Mouse (Mus musculus) ES-Bruce4 (cell line): Measurements from ENCODE around the gene Coq4. TPM values are rescaled to one million over a fixed set of nuclear protein-coding genes. Genes with fewer than 3 reads are reported as not detected.

Experiments
- H3K27ac ChIP-seq: 2 replicates; pipeline ENCODE4 v1.5.1; 2012; ENCODE audit warnings: low read length, inconsistent platforms; ENCODE audit not compliant: insufficient read depth
- H3K27me3 ChIP-seq: 2 replicates; pipeline ENCODE4 v1.6.1; 2012; ENCODE audit warnings: mild to moderate bottlenecking, low read length, inconsistent platforms; ENCODE audit not compliant: control insufficient read depth, poor library complexity, insufficient read depth, severe bottlenecking
- H3K36me3 ChIP-seq: 2 replicates; pipeline ENCODE4 v1.6.1; 2012; ENCODE audit warnings: inconsistent platforms, mild to moderate bottlenecking, low read length, moderate library complexity; ENCODE audit not compliant: control insufficient read depth, poor library complexity, insufficient read depth, severe bottlenecking
- H3K4me1 ChIP-seq: one replicate; pipeline ENCODE4 v1.8.1; 2011; ENCODE audit warnings: low read length; ENCODE audit not compliant: control insufficient read depth, insufficient read depth
- H3K4me3 ChIP-seq: 2 replicates; pipeline ENCODE4 v1.5.1; 2011; ENCODE audit warnings: low read depth, mild to moderate bottlenecking, low read length
- H3K9ac ChIP-seq: 2 replicates; pipeline ENCODE4 v1.6.1; 2012; ENCODE audit warnings: low read depth, mild to moderate bottlenecking, inconsistent platforms; ENCODE audit not compliant: poor library complexity, severe bottlenecking
- H3K9me3 ChIP-seq: replicated peaks from 2 replicates; pipeline ENCODE4 v1.6.1; 2012; ENCODE audit warnings: mild to moderate bottlenecking, low read length, inconsistent platforms; ENCODE audit not compliant: control insufficient read depth, poor library complexity, insufficient read depth, severe bottlenecking
- CTCF ChIP-seq: IDR thresholded peaks from one replicate; pipeline ENCODE4 v1.8.1; 2011; ENCODE audit warnings: low read depth, low read length
- EP300 ChIP-seq: IDR thresholded peaks from 2 replicates; pipeline ENCODE4 v1.6.1; 2011; ENCODE audit warnings: low read depth, low read length; ENCODE audit not compliant: insufficient read depth
- POLR2A ChIP-seq: IDR thresholded peaks from one replicate; pipeline ENCODE4 v1.8.1; 2011; ENCODE audit warnings: low read length; ENCODE audit not compliant: insufficient read depth
- polyA plus RNA-seq: library from polyadenylated mRNA; stranded (reverse); fragments of >200 nt; gene quantifications from 2 replicates; pipeline ENCODE4 v1.2.4, GENCODE M21; 2011; ENCODE audit warnings: low read depth; ENCODE audit not compliant: missing spikeins, insufficient read depth, insufficient read length

Coq4 gene
- polyA plus RNA-seq, 1 experiment, result 8.5 TPM

DNA sequence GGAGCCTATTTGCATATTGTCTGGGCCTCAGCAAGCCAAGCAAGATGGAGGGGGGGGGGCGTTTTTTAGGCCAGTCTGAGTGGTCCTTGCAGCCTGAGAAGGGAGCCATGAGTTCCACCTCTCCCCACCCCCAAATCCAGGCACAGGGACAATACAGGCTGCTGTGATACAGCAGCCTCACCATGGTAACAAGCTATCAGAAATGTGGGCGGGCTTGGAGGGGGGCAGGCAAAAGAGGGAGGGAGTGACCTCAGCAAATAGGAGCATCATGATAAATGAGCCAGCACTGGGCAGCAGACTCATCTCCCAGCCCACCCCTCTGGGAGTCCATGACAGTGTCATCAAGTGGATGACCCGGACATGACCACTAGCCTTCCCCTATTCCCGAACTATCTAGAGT, 52.2 kb downstream of the Coq4 start:
- TF ChIP-seq CTCF (no peak), EP300 (no peak), POLR2A (no peak)
- Histone ChIP-seq H3K4me3 (no peak overlapping the region), H3K4me1 (peaks cover 7% of the 10 kb centered on the region), H3K27ac (no peak overlapping the region), H3K9ac (no peak overlapping the region), H3K9me3 (no peaks in the 10 kb centered on the region), H3K36me3 (no peaks in the 10 kb centered on the region; the same call in 1 of the 2 replicates), H3K27me3 (no peaks in the 10 kb centered on the region)

DNA sequence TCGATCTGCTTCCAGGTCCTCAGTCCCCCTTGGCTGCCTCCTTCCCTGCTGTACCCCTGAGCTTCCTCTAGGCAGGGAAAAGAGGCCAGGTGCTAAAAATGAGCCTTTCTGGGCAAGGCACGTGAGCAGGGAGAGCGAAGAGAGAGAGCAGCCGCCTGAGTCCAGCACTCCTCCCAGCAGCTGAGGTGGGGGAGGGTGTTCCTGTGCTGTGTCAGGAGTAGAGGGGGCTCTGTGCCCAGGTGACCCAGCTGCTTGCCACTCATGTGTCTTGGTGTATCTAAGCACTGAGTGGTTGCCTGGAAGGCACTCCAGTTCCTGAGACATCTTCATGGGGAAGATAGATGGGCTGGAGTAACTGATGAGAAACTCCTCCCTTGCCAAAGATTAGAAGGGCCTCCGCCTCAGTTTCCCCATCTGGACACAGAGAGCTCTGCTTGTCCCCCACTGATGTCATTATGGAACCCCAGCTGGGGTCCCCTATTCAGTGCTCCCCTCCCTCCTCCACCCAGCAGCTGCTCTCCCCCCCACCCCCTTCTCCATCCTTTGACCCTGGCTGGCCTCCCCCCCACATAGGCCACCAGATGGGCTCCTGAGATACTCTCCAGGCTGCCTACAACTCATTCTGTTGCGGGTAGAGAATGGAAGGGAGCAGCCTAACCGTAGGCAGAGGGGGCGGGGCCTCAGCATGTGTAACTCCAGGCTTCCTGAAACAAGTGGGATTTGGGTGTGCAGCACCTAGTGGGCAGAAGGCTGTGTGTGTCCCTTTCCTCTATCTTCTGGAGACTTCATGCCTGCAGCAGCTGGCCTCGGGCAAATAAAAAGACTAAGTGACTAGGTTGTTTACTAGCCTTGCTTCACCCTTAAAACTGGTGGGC, 56.2 kb downstream of the Coq4 start:
- no peaks in the 10 kb centered on the region; the same call in 1 of the 2 replicates for H3K36me3 ChIP-seq
- no peaks in the 10 kb centered on the region; the same call in 1 of the 2 replicates for H3K27me3 ChIP-seq
- H3K4me1 ChIP-seq, result peaks cover 3% of the 10 kb centered on the region
- TF ChIP-seq CTCF, result no peak
- TF ChIP-seq EP300, result no peak
- TF ChIP-seq POLR2A, result no peak
- no peak overlapping the region for H3K27ac ChIP-seq
- no peak overlapping the region for H3K9ac ChIP-seq
- no peaks in the 10 kb centered on the region for H3K9me3 ChIP-seq
- no peak overlapping the region for H3K4me3 ChIP-seq

DNA sequence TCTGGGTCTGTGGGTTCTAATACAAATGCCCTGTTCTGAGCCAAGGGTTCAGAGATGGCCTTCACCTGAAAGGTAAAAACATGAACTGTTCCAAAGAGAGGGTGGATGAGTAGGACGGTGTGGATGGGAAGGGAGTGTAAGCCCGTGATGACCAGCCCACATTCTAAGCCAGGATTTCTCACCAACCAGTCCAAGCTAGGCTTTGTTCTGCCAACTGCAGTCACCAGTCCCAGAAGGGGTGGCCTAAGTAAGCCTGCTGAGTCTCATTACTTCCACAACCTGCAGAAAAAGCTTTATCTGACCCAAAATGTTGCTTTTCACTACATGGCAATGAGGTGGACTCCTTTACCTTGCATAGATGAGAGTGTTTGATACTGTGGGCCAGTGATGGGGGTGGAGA, 56.8 kb downstream of the Coq4 start:
- H3K4me1 ChIP-seq, result peaks cover 3% of the 10 kb centered on the region
- no peaks in the 10 kb centered on the region; the same call in 1 of the 2 replicates for H3K27me3 ChIP-seq
- H3K27ac ChIP-seq, result no peak overlapping the region
- no peaks in the 10 kb centered on the region for H3K9me3 ChIP-seq
- no peaks in the 10 kb centered on the region; the same call in 1 of the 2 replicates for H3K36me3 ChIP-seq
- TF ChIP-seq CTCF (no peak), EP300 (no peak), POLR2A (no peak)
- H3K4me3 ChIP-seq, result no peak overlapping the region
- no peak overlapping the region for H3K9ac ChIP-seq

DNA sequence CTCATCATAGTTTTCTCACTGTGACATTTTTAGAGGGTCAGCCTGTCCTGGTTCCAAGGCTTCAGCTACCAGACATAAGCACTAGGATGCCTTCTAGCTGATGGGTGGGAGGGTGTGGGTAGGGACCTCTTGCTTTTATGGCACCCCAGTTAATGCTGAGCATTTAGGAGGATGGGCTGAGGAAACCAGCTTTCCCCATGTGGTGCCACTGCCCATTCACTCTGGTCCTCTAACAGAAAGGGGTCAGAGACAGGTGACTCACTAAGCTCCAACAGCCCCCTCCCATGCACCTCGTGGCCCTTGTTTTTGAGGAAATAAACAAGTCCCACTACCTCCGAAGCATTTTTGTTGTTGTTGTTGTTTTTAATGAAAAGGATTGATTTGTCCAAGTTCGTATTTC, 57.4 kb downstream of the Coq4 start:
- Histone ChIP-seq H3K4me3 (no peak overlapping the region), H3K36me3 (no peaks in the 10 kb centered on the region; the same call in 1 of the 2 replicates), H3K9me3 (no peaks in the 10 kb centered on the region), H3K27me3 (no peaks in the 10 kb centered on the region; the same call in 1 of the 2 replicates), H3K9ac (no peak overlapping the region), H3K4me1 (no peaks in the 10 kb centered on the region), H3K27ac (no peak overlapping the region)
- TF ChIP-seq EP300, result no peak
- no peak for TF ChIP-seq CTCF
- no peak for TF ChIP-seq POLR2A

DNA sequence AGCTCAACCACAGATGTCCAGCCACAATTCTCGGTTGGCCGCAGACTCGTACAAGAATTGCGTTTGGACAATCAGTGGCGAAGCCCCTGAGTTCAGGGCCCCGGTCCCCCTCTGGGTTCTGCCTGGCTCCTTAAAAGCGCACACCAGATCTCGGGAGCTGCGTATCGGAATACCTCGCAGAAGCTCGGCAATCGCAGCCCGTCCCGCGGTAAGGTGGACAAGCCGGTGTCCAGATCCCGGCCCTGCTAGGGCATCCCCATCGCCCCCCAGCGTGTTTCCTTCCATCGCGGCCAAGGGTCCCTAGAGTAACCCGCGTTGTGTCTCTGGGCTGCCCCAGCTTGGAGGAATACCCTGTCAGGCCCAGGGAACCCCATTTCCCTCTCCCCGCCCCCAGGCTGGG, 58.3 kb downstream of the Coq4 start:
- no peak for TF ChIP-seq EP300
- TF ChIP-seq CTCF, result no peak
- TF ChIP-seq POLR2A, result no peak
- Histone ChIP-seq H3K4me3 (peak overlapping the region; percentile 31), H3K27ac (no peak overlapping the region), H3K36me3 (no peaks in the 10 kb centered on the region; the same call in 1 of the 2 replicates), H3K4me1 (no peaks in the 10 kb centered on the region), H3K27me3 (no peaks in the 10 kb centered on the region; the same call in 1 of the 2 replicates), H3K9me3 (no peaks in the 10 kb centered on the region), H3K9ac (peak overlapping the region; percentile 29)
